Mouse (Mus musculus) left cerebral cortex, adult 8-10 months (tissue): ENCODE data around the gene Mul1. TPM values are rescaled to one million over a fixed set of nuclear protein-coding genes. Genes with fewer than 3 reads are reported as not detected.

Experiments
- DNase-seq, 2 experiments: peaks; one replicate each; pipeline ENCODE4 v3.0.0; 2022; ENCODE audit warnings: low spot score in 2 of 2
- total RNA-seq, 4 experiments: library from RNA; stranded (reverse); gene quantifications; 2 replicates each; pipeline ENCODE4 v1.2.4; 2022

Gene Mul1
- total RNA-seq, 4 experiments from 2014 or later, result 51.6 to 54.5 (median 52.7) TPM

DNA sequence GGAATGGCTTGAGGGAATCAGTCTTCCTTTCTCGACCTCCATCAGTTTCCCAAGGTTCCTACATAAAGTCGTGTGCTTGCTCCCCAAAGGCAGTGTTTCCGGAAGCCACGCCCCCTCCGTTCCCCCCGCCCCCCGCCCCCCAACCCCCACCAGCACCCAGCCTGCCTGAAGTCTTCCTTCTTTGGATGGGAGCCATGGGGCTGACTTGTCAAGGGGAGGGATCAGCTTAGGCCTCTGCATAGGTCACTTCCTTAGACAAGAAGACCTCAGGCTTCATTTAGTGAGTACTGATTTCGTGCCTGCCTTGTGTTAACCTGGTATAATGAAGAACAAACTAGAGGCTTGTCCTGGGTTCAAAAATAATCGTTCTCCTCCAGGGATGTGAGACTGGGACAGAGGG, 26.4 kb downstream of the Mul1 start:
- DNase-seq, result no peak

GRCm38 (mm10) chr4:138461471-138461870, 27.0 kb downstream of the Mul1 start:
- DNase-seq, result no peak

- DNase-seq, result no peak
Observed at GRCm38 (mm10) chr4:138462971-138463831, 28.7 kb downstream of the Mul1 start.

DNA sequence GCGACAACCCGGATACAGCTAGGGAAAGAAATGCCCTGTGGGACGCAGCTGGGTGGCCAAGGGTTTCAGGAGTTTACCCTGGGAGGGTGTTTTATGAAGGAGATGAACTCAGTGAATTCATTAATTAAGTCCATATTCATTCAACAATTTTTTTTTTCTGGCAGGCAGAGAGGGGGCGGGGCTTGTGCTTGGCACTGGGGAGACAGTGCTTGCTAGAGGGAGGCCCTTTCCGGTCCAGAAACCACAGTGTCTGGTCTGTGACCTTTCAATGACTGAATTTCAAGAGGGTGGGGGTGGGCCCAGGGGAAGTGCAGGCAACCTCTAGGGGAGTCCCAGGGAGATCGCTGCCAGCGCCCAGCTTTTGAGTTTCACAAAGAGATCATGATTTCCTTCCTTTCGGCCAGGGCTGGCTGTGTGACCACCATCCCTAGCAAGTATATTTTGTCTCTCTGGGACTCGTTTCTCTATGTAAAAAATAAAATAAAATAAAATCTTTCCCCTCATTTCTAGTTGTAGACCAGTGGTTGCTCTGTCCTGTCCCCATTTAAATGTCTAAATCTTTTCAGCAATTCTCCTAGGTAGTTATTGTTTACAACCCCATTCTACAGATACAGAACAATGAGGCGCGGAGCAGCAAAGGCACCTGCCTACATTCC, 29.5 kb downstream of the Mul1 start:
- peak; percentile 59 to 76 for DNase-seq

GRCm38 (mm10) chr4:138464667-138465353, 30.3 kb downstream of the Mul1 start:
- DNase-seq, result peak in 1 of 2 experiments; percentile 65

GRCm38 (mm10) chr4:138465446-138465845, 31.0 kb downstream of the Mul1 start:
- no peak for DNase-seq

GRCm38 (mm10) chr4:138466690-138467089, 32.2 kb downstream of the Mul1 start:
- no peak for DNase-seq

DNA sequence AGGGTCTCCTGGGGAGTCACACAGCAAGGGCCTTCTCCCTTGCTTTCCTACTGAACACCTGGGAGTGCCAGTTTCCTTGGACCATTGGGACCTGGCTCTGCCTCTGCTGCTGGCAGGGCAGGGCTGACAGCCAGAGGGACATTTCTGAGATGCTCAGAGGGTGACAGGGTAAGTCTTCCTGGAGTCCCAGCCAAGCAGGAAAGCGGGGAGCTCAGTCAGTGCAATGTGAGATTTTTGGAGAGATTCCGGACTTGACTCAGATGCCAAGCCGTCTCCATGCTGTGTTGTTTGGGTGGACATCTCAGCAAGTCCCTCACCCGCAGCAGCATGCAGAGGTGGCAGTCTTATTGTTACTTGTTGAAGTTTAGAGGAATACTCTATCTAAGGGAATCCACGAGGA, 33.0 kb downstream of the Mul1 start:
- DNase-seq, result no peak

GRCm38 (mm10) chr4:138469080-138469479, 34.6 kb downstream of the Mul1 start:
- DNase-seq, result peak in 1 of 2 experiments; percentile 76

- no peak for DNase-seq
Observed at GRCm38 (mm10) chr4:138471241-138471640, 36.8 kb downstream of the Mul1 start.

DNA sequence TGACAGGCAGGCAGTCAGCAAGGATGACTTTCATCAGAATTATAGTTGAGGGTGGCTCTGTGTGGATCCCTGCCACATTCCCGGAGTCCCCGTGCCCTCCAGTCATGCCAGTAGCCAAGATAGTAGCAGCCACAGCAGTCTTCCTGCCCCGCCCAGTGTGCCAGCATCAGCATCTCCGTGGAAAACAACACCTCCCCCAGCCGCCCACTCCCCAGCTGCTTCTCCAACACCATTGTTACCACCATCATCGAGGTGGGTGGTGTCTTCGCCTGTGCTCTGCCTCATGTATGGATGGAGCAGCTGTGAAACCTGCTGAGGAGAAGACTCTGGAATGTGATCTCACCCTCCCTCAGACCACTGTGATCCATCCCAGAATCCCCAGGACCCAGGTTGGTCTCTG, 45.1 kb downstream of the Mul1 start:
- DNase-seq, result peak in 1 of 2 experiments; percentile 92

DNA sequence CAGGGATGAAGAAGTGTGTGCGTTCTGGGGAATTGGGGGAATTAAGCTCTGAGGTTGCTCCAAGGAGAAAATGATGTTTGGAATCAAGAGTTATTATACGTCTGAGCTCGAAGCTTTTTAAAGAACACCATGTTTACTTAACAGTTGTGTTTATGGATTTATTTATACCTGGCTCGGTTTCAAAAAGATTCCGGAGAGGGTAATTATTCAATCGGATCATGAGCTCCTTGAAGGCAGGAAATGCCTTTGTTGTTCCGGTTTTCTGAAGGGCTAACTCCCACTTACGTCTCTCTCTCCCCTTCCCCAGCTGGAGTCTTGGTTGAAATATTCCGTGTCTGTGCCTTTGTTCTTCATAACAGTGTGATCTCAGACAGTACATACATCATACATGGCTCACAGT, 46.5 kb downstream of the Mul1 start:
- DNase-seq, result no peak

DNA sequence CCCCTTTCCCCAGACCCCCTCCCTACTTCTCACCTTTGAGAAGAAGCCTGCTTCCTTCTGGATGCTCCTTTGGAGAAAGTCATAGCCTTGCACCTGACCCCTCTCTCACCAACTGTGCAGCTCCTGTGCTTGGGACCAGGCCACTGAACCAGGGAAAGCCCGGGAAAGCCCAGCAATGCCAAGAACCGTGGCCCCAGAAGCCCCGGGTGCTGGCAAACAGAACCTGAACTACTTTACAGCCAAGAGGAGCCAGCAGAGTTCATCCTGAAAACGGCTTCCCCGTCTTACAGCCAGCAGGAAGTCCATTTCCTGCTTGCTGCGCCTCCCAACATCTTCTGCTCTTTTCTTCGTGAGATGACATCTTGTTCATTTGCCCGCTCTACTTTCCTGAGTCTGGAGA, 48.2 kb downstream of the Mul1 start:
- no peak for DNase-seq

- no peak for DNase-seq
Observed at GRCm38 (mm10) chr4:138488241-138488640, 53.8 kb downstream of the Mul1 start.

DNA sequence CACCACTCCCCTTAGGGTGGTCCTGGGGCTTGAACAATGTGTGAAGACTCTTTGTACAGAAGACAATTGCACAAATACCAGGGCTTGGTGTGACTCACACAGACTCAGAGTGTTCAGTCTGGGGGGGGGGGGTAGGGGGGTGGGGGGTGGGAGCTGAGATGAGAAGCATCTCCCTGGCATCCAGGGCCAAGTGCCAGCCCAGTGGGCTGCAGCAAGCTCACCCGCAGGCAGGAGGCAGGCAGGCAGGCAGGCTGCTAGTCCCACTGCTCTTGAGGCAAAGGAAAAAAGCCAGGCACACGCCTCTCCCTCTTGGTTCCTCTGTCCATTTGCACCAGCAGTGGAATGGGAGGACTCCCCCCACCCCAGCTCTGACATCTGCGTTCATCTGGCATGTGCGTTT, 56.6 kb downstream of the Mul1 start:
- peak in 1 of 2 experiments; percentile 65 for DNase-seq

Other genes starting within 250 kb of the Mul1 start
- 100 to 1,000 TPM; 206 to 215 (median 214) TPM for gene Hp1bp3, start 218.4 kb upstream of the Mul1 start, total RNA-seq
- 10 to 100 TPM; 75.0 to 83.6 (median 79.2) TPM for gene Sh2d5, start 184.3 kb upstream of the Mul1 start, total RNA-seq
- 10 to 100 TPM; 28.1 to 33.2 (median 31.7) TPM for gene Kif17, start 184.2 kb upstream of the Mul1 start, total RNA-seq
- 100 to 1,000 TPM in 1 of 4 experiments, 10 to 100 TPM in 3; 92.1 to 102 (median 93.0) TPM for gene Ddost, start 129.9 kb upstream of the Mul1 start, total RNA-seq
- gene Pink1, start 108.4 kb upstream of the Mul1 start, total RNA-seq, result 100 to 1,000 TPM; 329 to 369 (median 363) TPM
- 1 to 10 TPM; 3.4 to 5.3 (median 4.4) TPM for gene Cda, start 66.7 kb upstream of the Mul1 start, total RNA-seq
- 10 to 100 TPM; 27.9 to 32.2 (median 28.2) TPM for gene Fam43b, start 38.1 kb upstream of the Mul1 start, total RNA-seq
- gene Camk2n1, start 19.6 kb downstream of the Mul1 start, total RNA-seq, result 1,000 to 10,000 TPM in 2 of 4 experiments, 100 to 1,000 TPM in 2; 966 to 1,102 (median 1,006) TPM
- 1 to 10 TPM; 3.0 to 6.3 (median 4.0) TPM for gene Vwa5b1, start 201.2 kb downstream of the Mul1 start, total RNA-seq